Mouse (Mus musculus): ENCODE data around the gene Tmem208.

GRCm38 (mm10) chr8:105331931-105332330, 5.8 kb downstream of the Tmem208 start:
- no peak for TF ChIP-seq CTCF (conservative IDR thresholded peaks at IDR 0.05 in 1 of 2, IDR thresholded peaks at IDR 0.05 in 1 of 2; ENCODE audit: low read depth in 2 of 2, low read length in 2 of 2)
- no peak for TF ChIP-seq BHLHE40 (IDR thresholded peaks at IDR 0.05; ENCODE audit: low read depth, low read length)
- no peak for TF ChIP-seq RAD21 (IDR thresholded peaks at IDR 0.05; ENCODE audit: low read depth, low read length)
- no peak; the same call in 1 of the 2 replicates for TF ChIP-seq POLR2A (IDR thresholded peaks at IDR 0.05; ENCODE audit: low read depth, low read length)
- no peak for TF ChIP-seq JUND (conservative IDR thresholded peaks at IDR 0.05; ENCODE audit: low read depth, low read length)
- TF ChIP-seq EP300 (IDR thresholded peaks at IDR 0.05; ENCODE audit: low read length): no peak
